Mouse (Mus musculus): ENCODE measurements around the gene Rasl11b. TPM values are rescaled to one million over a fixed set of nuclear protein-coding genes. Genes with fewer than 3 reads are reported as not detected.

The Rasl11b gene
- polyA plus RNA-seq, 1 experiment from 2014 or later, result 58.0 TPM

GRCm38 (mm10) chr5:74224480-74224879 is 29.4 kb downstream of the Rasl11b start:
- Histone ChIP-seq H3K27ac (replicated peaks) (no peak overlapping the region), H3K27me3 (replicated peaks; ENCODE audit: low read depth, poor library complexity, severe bottlenecking) (no peaks in the 10 kb centered on the region), H3K4me1 (no peaks in the 10 kb centered on the region), H3K36me3 (replicated peaks) (no peaks in the 10 kb centered on the region), H3K9me3 (no peaks in the 10 kb centered on the region), H3K4me3 (no peak overlapping the region)
- WGBS, result 93% methylated on average over 6 of the region's 6 CpGs
- no peak for DNase-seq (ENCODE audit: low spot score)

GRCm38 (mm10) chr5:74226183-74226582 is 31.1 kb downstream of the Rasl11b start:
- 91% methylated on average over 5 of the region's 5 CpGs for WGBS
- Histone ChIP-seq H3K27ac (replicated peaks) (no peak overlapping the region), H3K36me3 (replicated peaks) (no peaks in the 10 kb centered on the region), H3K9me3 (no peaks in the 10 kb centered on the region), H3K4me3 (no peak overlapping the region), H3K27me3 (replicated peaks; ENCODE audit: low read depth, poor library complexity, severe bottlenecking) (no peaks in the 10 kb centered on the region), H3K4me1 (peaks cover 13% of the 10 kb centered on the region)
- DNase-seq (ENCODE audit: low spot score), result no peak

- Histone ChIP-seq H3K27ac (replicated peaks) (no peak overlapping the region), H3K4me3 (no peak overlapping the region), H3K9me3 (no peaks in the 10 kb centered on the region), H3K4me1 (peaks cover 17% of the 10 kb centered on the region), H3K36me3 (replicated peaks) (no peaks in the 10 kb centered on the region), H3K27me3 (replicated peaks; ENCODE audit: low read depth, poor library complexity, severe bottlenecking) (no peaks in the 10 kb centered on the region)
- DNase-seq (ENCODE audit: low spot score), result no peak
- WGBS, result 95% methylated on average over 6 of the region's 6 CpGs
These were observed 32.3 kb downstream of the Rasl11b start for GRCm38 (mm10) chr5:74227352-74227751.

GRCm38 (mm10) chr5:74228938-74229337 is 33.9 kb downstream of the Rasl11b start:
- WGBS, result 70% methylated on average over 1 of the region's 1 CpGs
- no peak overlapping the region for H3K4me3 ChIP-seq
- no peaks in the 10 kb centered on the region for H3K27me3 ChIP-seq (replicated peaks; ENCODE audit: low read depth, poor library complexity, severe bottlenecking)
- H3K4me1 ChIP-seq, result peaks cover 18% of the 10 kb centered on the region
- no peaks in the 10 kb centered on the region for H3K9me3 ChIP-seq
- H3K27ac ChIP-seq (replicated peaks), result no peak overlapping the region
- DNase-seq (ENCODE audit: low spot score), result no peak
- no peaks in the 10 kb centered on the region for H3K36me3 ChIP-seq (replicated peaks)

GRCm38 (mm10) chr5:74229775-74230413 is 34.8 kb downstream of the Rasl11b start:
- H3K36me3 ChIP-seq (replicated peaks), result no peaks in the 10 kb centered on the region
- WGBS, result 59% methylated on average over 11 of the region's 11 CpGs
- DNase-seq (ENCODE audit: low spot score), result no peak
- H3K9me3 ChIP-seq, result no peaks in the 10 kb centered on the region
- H3K4me3 ChIP-seq, result no peak overlapping the region
- H3K27ac ChIP-seq (replicated peaks), result peak overlapping the region; percentile 21; the same call in 1 of the 2 replicates
- H3K27me3 ChIP-seq (replicated peaks; ENCODE audit: low read depth, poor library complexity, severe bottlenecking), result no peaks in the 10 kb centered on the region
- H3K4me1 ChIP-seq, result peaks cover 18% of the 10 kb centered on the region

- H3K27ac ChIP-seq (replicated peaks), result peak overlapping the region; percentile 21; the same call in 1 of the 2 replicates
- no peak overlapping the region for H3K4me3 ChIP-seq
- no peaks in the 10 kb centered on the region for H3K36me3 ChIP-seq (replicated peaks)
- peaks cover 18% of the 10 kb centered on the region for H3K4me1 ChIP-seq
- no peaks in the 10 kb centered on the region for H3K9me3 ChIP-seq
- no peaks in the 10 kb centered on the region for H3K27me3 ChIP-seq (replicated peaks; ENCODE audit: low read depth, poor library complexity, severe bottlenecking)
- DNase-seq (ENCODE audit: low spot score), result no peak
- 63% methylated on average over 2 of the region's 2 CpGs for WGBS
These were observed 35.4 kb downstream of the Rasl11b start for GRCm38 (mm10) chr5:74230525-74230924.

GRCm38 (mm10) chr5:74233808-74234207 is 38.7 kb downstream of the Rasl11b start:
- Histone ChIP-seq H3K9me3 (no peaks in the 10 kb centered on the region), H3K36me3 (replicated peaks) (no peaks in the 10 kb centered on the region), H3K27me3 (replicated peaks; ENCODE audit: low read depth, poor library complexity, severe bottlenecking) (no peaks in the 10 kb centered on the region), H3K27ac (replicated peaks) (no peak overlapping the region), H3K4me1 (peaks cover 22% of the 10 kb centered on the region), H3K4me3 (no peak overlapping the region)
- DNase-seq (ENCODE audit: low spot score), result no peak
- 91% methylated on average over 7 of the region's 7 CpGs for WGBS

GRCm38 (mm10) chr5:74239369-74239768 is 44.3 kb downstream of the Rasl11b start:
- no peak overlapping the region for H3K4me3 ChIP-seq
- 81% methylated on average over 1 of the region's 1 CpGs for WGBS
- no peaks in the 10 kb centered on the region for H3K27me3 ChIP-seq (replicated peaks; ENCODE audit: low read depth, poor library complexity, severe bottlenecking)
- no peaks in the 10 kb centered on the region for H3K36me3 ChIP-seq (replicated peaks)
- peaks cover 27% of the 10 kb centered on the region for H3K4me1 ChIP-seq
- H3K9me3 ChIP-seq, result no peaks in the 10 kb centered on the region
- H3K27ac ChIP-seq (replicated peaks), result no peak overlapping the region
- no peak for DNase-seq (ENCODE audit: low spot score)

- WGBS, result 69% methylated on average over 8 of the region's 8 CpGs
- no peak overlapping the region for H3K4me3 ChIP-seq
- no peak for DNase-seq (ENCODE audit: low spot score)
- no peaks in the 10 kb centered on the region for H3K9me3 ChIP-seq
- no peaks in the 10 kb centered on the region for H3K36me3 ChIP-seq (replicated peaks)
- H3K27ac ChIP-seq (replicated peaks), result peak overlapping the region; percentile 25; the same call in 1 of the 2 replicates
- H3K27me3 ChIP-seq (replicated peaks; ENCODE audit: low read depth, poor library complexity, severe bottlenecking), result no peaks in the 10 kb centered on the region
- H3K4me1 ChIP-seq, result peaks cover 27% of the 10 kb centered on the region
These were observed 45.2 kb downstream of the Rasl11b start for GRCm38 (mm10) chr5:74240298-74240697.

GRCm38 (mm10) chr5:74240926-74241680 is 46.0 kb downstream of the Rasl11b start:
- Histone ChIP-seq H3K4me3 (no peak overlapping the region), H3K27me3 (replicated peaks; ENCODE audit: low read depth, poor library complexity, severe bottlenecking) (no peaks in the 10 kb centered on the region), H3K27ac (replicated peaks) (0 out of 2 replicates have a peak overlapping the region, but pooled peaks have one; percentile 25), H3K9me3 (no peaks in the 10 kb centered on the region), H3K4me1 (peaks cover 28% of the 10 kb centered on the region), H3K36me3 (replicated peaks) (no peaks in the 10 kb centered on the region)
- no peak for DNase-seq (ENCODE audit: low spot score)
- 54% methylated on average over 13 of the region's 13 CpGs for WGBS

- H3K4me1 ChIP-seq, result peaks cover 35% of the 10 kb centered on the region
- H3K9me3 ChIP-seq, result no peaks in the 10 kb centered on the region
- no peak overlapping the region for H3K4me3 ChIP-seq
- H3K27ac ChIP-seq (replicated peaks), result no peak overlapping the region
- 84% methylated on average over 3 of the region's 3 CpGs for WGBS
- H3K27me3 ChIP-seq (replicated peaks; ENCODE audit: low read depth, poor library complexity, severe bottlenecking), result no peaks in the 10 kb centered on the region
- H3K36me3 ChIP-seq (replicated peaks), result no peaks in the 10 kb centered on the region
- DNase-seq (ENCODE audit: low spot score), result no peak
These were observed 47.6 kb downstream of the Rasl11b start for GRCm38 (mm10) chr5:74242654-74243053.

- H3K4me1 ChIP-seq, result peaks cover 37% of the 10 kb centered on the region
- no peak overlapping the region for H3K27ac ChIP-seq (replicated peaks)
- H3K36me3 ChIP-seq (replicated peaks), result no peaks in the 10 kb centered on the region
- no peaks in the 10 kb centered on the region for H3K9me3 ChIP-seq
- 93% methylated on average over 14 of the region's 14 CpGs for WGBS
- no peaks in the 10 kb centered on the region for H3K27me3 ChIP-seq (replicated peaks; ENCODE audit: low read depth, poor library complexity, severe bottlenecking)
- DNase-seq (ENCODE audit: low spot score), result no peak
- H3K4me3 ChIP-seq, result no peak overlapping the region
These were observed 49.4 kb downstream of the Rasl11b start for GRCm38 (mm10) chr5:74244406-74245019.
